9 mouse cellular contexts compared by ENCODE assay signal in genomic region chr16:95438848-95439540, GRCm38 (mm10).
A peak's percentile ranks its signal among the peaks of the same experiment; 100 is the strongest.
DNase-seq lines count a peak whose midpoint lies in the region; ATAC-seq lines count a peak whose summit lies in the region.
"Had no signal": no experiment of that assay in that cellular context is flagged by ENCODE, and none has a peak within 500 bp of the region (broad histone marks: within the 10 kb centered on the region; RNA-seq: fewer than 3 reads in every experiment).

No protein-coding gene starts in this region.

- WGBS in heart, embryonic 13.5 days, result 33% methylated on average over 17 of the region's 17 CpGs

- H3K27me3 ChIP-seq in heart, embryonic 13.5 days (replicated peaks), result no peaks in the 10 kb centered on the region
- H3K27me3 ChIP-seq in megakaryocyte, embryonic 14.5 days (replicated peaks), result peaks cover 32% of the 10 kb centered on the region
- H3K27me3 ChIP-seq: forebrain, embryonic 13.5 days; limb, embryonic 13.5 days had no signal

- no peak for ATAC-seq in heart, embryonic 13.5 days (ENCODE audit: extremely low read depth, insufficient number of reproducible peaks, low FRiP score, low TSS enrichment)
- ATAC-seq: forebrain, embryonic 13.5 days had no signal

- peak overlapping the region; percentile 25; the same call in 1 of the 2 replicates for H3K4me3 ChIP-seq in heart, embryonic 13.5 days
- peak overlapping the region; percentile 89 for H3K4me3 ChIP-seq in megakaryocyte, embryonic 14.5 days (replicated peaks)
- H3K4me3 ChIP-seq: forebrain, embryonic 13.5 days; limb, embryonic 13.5 days had no signal

- H3K9me3 ChIP-seq in heart, embryonic 13.5 days, result no peaks in the 10 kb centered on the region
- no peaks in the 10 kb centered on the region for H3K9me3 ChIP-seq in megakaryocyte, embryonic 14.5 days
- H3K9me3 ChIP-seq: forebrain, embryonic 13.5 days; limb, embryonic 13.5 days had no signal

- no peaks in the 10 kb centered on the region for H3K36me3 ChIP-seq in heart, embryonic 13.5 days
- H3K36me3 ChIP-seq in megakaryocyte, embryonic 14.5 days (replicated peaks; ENCODE audit: low read length), result no peaks in the 10 kb centered on the region
- H3K36me3 ChIP-seq: limb, embryonic 13.5 days had no signal

- H3K4me1 ChIP-seq in heart, embryonic 13.5 days, result peaks cover 65% of the 10 kb centered on the region
- H3K4me1 ChIP-seq in megakaryocyte, embryonic 14.5 days, result peaks cover 86% of the 10 kb centered on the region
- H3K4me1 ChIP-seq: forebrain, embryonic 13.5 days had no signal

- peak overlapping the region; percentile 61 for H3K4me2 ChIP-seq in heart, embryonic 13.5 days
- H3K4me2 ChIP-seq: forebrain, embryonic 13.5 days; limb, embryonic 13.5 days had no signal

- peak overlapping the region; percentile 63 for H3K9ac ChIP-seq in heart, embryonic 13.5 days
- H3K9ac ChIP-seq: forebrain, embryonic 13.5 days; limb, embryonic 13.5 days had no signal

- DNase-seq in c-Kit-positive CD71-positive TER-119-negative erythroid progenitor cells, embryonic 14.5 days (ENCODE audit: low read depth), result peak; percentile 39
- peak; percentile 44 to 74 for DNase-seq in kidney, postnatal 36 days
- DNase-seq in layer of hippocampus, postnatal 10 days (ENCODE audit: low spot score in 2 of 2), result no peak
- no peak for DNase-seq in thymus, postnatal 10 days (ENCODE audit: low spot score in 2 of 2)
- DNase-seq in cerebellum, adult 9-10 months, result no peak

- peak overlapping the region; percentile 88 for H3K27ac ChIP-seq in heart, embryonic 13.5 days (replicated peaks)
- H3K27ac ChIP-seq: forebrain, embryonic 13.5 days; limb, embryonic 13.5 days had no signal

Comparison
In these comparisons a context has a peak if more than half of its experiments do, and no peak if none do; other contexts are left out.
1. DNase-seq: peak in c-Kit-positive CD71-positive TER-119-negative erythroid progenitor cells, embryonic 14.5 days (single experiment) and kidney, postnatal 36 days (2 of 2); none in layer of hippocampus, postnatal 10 days (0 of 2), thymus, postnatal 10 days (0 of 2) and cerebellum, adult 9-10 months (single experiment).